11 mouse cellular contexts compared by ENCODE assay signal in the genomic region with DNA sequence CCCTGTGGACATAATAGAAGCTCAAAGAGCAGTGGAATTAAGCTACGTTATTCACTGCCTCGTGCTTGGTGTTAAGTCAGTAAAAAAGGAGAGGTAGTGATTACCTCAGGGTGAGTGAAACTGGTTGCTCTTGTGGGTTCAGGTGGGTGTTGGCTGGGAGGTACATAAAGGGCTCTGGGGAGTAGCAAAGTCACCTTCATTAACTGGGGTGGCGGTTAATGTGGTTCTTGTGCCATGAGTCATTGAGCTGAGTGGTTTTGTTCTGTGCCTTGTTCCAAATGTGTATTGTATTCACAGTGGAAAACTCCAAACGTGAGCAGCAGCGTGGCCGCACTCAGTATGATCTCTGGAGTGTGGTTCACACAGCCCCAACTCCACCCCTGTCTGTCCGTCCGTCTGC.
DNase-seq lines count a peak whose midpoint lies in the region; ATAC-seq and TF ChIP-seq lines count a peak whose summit lies in the region.
"Had no signal": no experiment of that assay in that cellular context is flagged by ENCODE, and none has a peak within 500 bp of the region (broad histone marks: within the 10 kb centered on the region; RNA-seq: fewer than 3 reads in every experiment).

No protein-coding gene starts in this region.

- no peaks in the 10 kb centered on the region for H3K36me3 ChIP-seq in heart, embryonic 16.5 days (ENCODE audit: control insufficient read depth, insufficient read depth)
- no peaks in the 10 kb centered on the region for H3K36me3 ChIP-seq in heart, adult 2 months (ENCODE audit: control insufficient read depth, insufficient read depth, low read length)
- H3K36me3 ChIP-seq in lung, postnatal 0 days (ENCODE audit: insufficient read depth, low read length): no peaks in the 10 kb centered on the region
- H3K36me3 ChIP-seq: hindbrain, embryonic 12.5 days; neural tube, embryonic 15.5 days had no signal

- DNase-seq in heart, adult 2 months: no peak
- DNase-seq in CD4-positive helper T cell, adult 2 months (ENCODE audit: low read depth, low spot score): peak; percentile 45
- DNase-seq in lung, postnatal 0 days (ENCODE audit: low spot score): peak; percentile 74
- DNase-seq in thymus, postnatal 0 days (ENCODE audit: low spot score): no peak
- DNase-seq in right cerebral cortex, postnatal 4 days: no peak
- DNase-seq: cerebellum, adult 8-10 months had no signal

- no peaks in the 10 kb centered on the region for H3K27me3 ChIP-seq in heart, embryonic 16.5 days (ENCODE audit: control insufficient read depth, insufficient read depth, low read length)
- H3K27me3 ChIP-seq in heart, adult 2 months (ENCODE audit: control insufficient read depth, insufficient read depth, low read length): no peaks in the 10 kb centered on the region
- no peaks in the 10 kb centered on the region for H3K27me3 ChIP-seq in lung, postnatal 0 days (replicated peaks; ENCODE audit: insufficient read depth, low read length)
- H3K27me3 ChIP-seq: hindbrain, embryonic 12.5 days; neural tube, embryonic 15.5 days had no signal

- WGBS in heart, embryonic 16.5 days: 53% methylated on average over 8 of the region's 8 CpGs
- WGBS in heart, adult 2 months: 79% methylated on average over 8 of the region's 8 CpGs
- 41% methylated on average over 8 of the region's 8 CpGs for WGBS in lung, postnatal 0 days

- H3K4me1 ChIP-seq in heart, embryonic 16.5 days (ENCODE audit: control insufficient read depth, insufficient read depth, low read length): peaks cover 56% of the 10 kb centered on the region
- peaks cover 10% of the 10 kb centered on the region for H3K4me1 ChIP-seq in heart, adult 2 months (ENCODE audit: control insufficient read depth, insufficient read depth, low read length)
- H3K4me1 ChIP-seq in lung, postnatal 0 days (ENCODE audit: insufficient read depth, low read depth, low read length): peaks cover 18% of the 10 kb centered on the region; the same call in 1 of the 2 replicates

- H3K79me2 ChIP-seq in heart, adult 2 months (replicated peaks; ENCODE audit: control insufficient read depth, insufficient read depth, low read length): no peaks in the 10 kb centered on the region

- no peak for TF ChIP-seq CTCF in heart, adult 2 months (IDR thresholded peaks at IDR 0.05)
- no peak for TF ChIP-seq CTCF in lung, postnatal 0 days (IDR thresholded peaks at IDR 0.05)

- intact Hi-C loops in heart, adult 2 months (cut with DNase I): loop anchor here (5.0 kb wide), 1 partner anchor 57 kb away; no protein-coding TSS in a partner anchor

- no peak overlapping the region for H3K9ac ChIP-seq in heart, embryonic 16.5 days (ENCODE audit: low read length)
- no peak overlapping the region for H3K9ac ChIP-seq in heart, adult 2 months (ENCODE audit: low read depth, low read length)
- H3K9ac ChIP-seq in lung, postnatal 0 days (replicated peaks; ENCODE audit: low read depth): no peak overlapping the region
- H3K9ac ChIP-seq: hindbrain, embryonic 12.5 days; neural tube, embryonic 15.5 days had no signal

- H3K27ac ChIP-seq in heart, embryonic 16.5 days (ENCODE audit: low read length): peak overlapping the region; percentile 27
- H3K27ac ChIP-seq in heart, adult 2 months: no peak overlapping the region
- H3K27ac ChIP-seq in lung, postnatal 0 days (ENCODE audit: low read length): no peak overlapping the region
- H3K27ac ChIP-seq: hindbrain, embryonic 12.5 days; left cerebral cortex, adult 2 months; neural tube, embryonic 15.5 days had no signal

- TF ChIP-seq EP300 in heart, adult 2 months (IDR thresholded peaks at IDR 0.05; ENCODE audit: insufficient read depth, low read depth, low read length): no peak
- no peak for TF ChIP-seq EP300 in lung, postnatal 0 days (IDR thresholded peaks at IDR 0.05)

- no peak overlapping the region for H3K4me3 ChIP-seq in heart, embryonic 16.5 days (ENCODE audit: low read length)
- no peak overlapping the region for H3K4me3 ChIP-seq in heart, adult 2 months
- no peak overlapping the region for H3K4me3 ChIP-seq in lung, postnatal 0 days (ENCODE audit: low read depth, low read length)
- H3K4me3 ChIP-seq: hindbrain, embryonic 12.5 days; left cerebral cortex, adult 2 months; neural tube, embryonic 15.5 days had no signal

- no peak for TF ChIP-seq POLR2A in heart, adult 2 months (IDR thresholded peaks at IDR 0.05; ENCODE audit: insufficient read depth, low read depth, low read length)

- no peaks in the 10 kb centered on the region for H3K9me3 ChIP-seq in heart, embryonic 16.5 days (replicated peaks; ENCODE audit: control insufficient read depth, low read length)
- H3K9me3 ChIP-seq in lung, postnatal 0 days (ENCODE audit: low read length): no peaks in the 10 kb centered on the region
- H3K9me3 ChIP-seq: hindbrain, embryonic 12.5 days; neural tube, embryonic 15.5 days had no signal

- H3K4me2 ChIP-seq in heart, embryonic 16.5 days (ENCODE audit: low read depth, low read length): no peak overlapping the region
- no peak overlapping the region for H3K4me2 ChIP-seq in lung, postnatal 0 days (replicated peaks; ENCODE audit: low read depth, low read length)
- H3K4me2 ChIP-seq: hindbrain, embryonic 12.5 days; neural tube, embryonic 15.5 days had no signal

- no peak for ATAC-seq in heart, embryonic 16.5 days (replicated peaks; ENCODE audit: extremely low read depth, insufficient read depth, low FRiP score)
- ATAC-seq in activated CD4-positive, CD25-positive, alpha-beta regulatory T cell, adult 4 months: peak; percentile 43
- peak; percentile 52 for ATAC-seq in lung, postnatal 0 days

Comparison
In these comparisons a context has a peak if more than half of its experiments do, and no peak if none do; other contexts are left out.
1. DNase-seq: peak in CD4-positive helper T cell, adult 2 months (single experiment) and lung, postnatal 0 days (single experiment); none in heart, adult 2 months (0 of 2), thymus, postnatal 0 days (single experiment) and right cerebral cortex, postnatal 4 days (single experiment).